Mouse (Mus musculus) cortical plate, adult 2 months (tissue): ENCODE data around the gene Qprt.

Source experiments
- CTCF ChIP-seq: fragments of 200-500 bp; IDR thresholded peaks from 2 replicates; pipeline ENCODE4 v1.5.1; 2011; ENCODE audit warnings: mild to moderate bottlenecking, control low read depth, low read length; ENCODE audit not compliant: insufficient read depth; ENCODE audit errors: extremely low read depth
- POLR2A ChIP-seq: fragments of 200-500 bp; IDR thresholded peaks from 2 replicates; pipeline ENCODE4 v1.6.1; 2011; ENCODE audit warnings: mild to moderate bottlenecking, low read length, control low read depth; ENCODE audit not compliant: insufficient read depth; ENCODE audit errors: extremely low read depth

DNA sequence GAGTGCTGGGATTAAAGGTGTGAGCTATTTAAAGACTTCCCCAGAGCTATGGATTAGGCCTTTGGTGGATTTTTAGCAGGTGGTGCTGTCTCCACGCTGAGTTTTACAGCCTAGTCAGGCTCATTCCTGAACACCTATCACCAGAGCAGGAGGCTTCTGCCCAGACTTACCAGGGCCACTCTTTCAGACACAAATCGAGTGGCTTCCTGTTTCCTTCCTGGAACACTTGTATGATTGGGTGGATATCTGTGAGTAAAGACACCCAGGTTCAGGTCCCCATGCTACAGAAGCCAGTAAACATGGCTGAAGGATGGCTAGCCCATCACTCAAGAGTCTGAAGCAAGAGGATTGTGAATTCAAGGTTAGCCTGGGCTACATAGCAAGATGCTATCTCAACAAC lies 39.0 kb downstream of the Qprt start:
- TF ChIP-seq CTCF (no peak), POLR2A (no peak)
